Mouse (Mus musculus) ES-E14 (cell line): ENCODE results near the gene Cysrt1. TPM values are rescaled to one million over a fixed set of nuclear protein-coding genes. Genes with fewer than 3 reads are reported as not detected.

Experiments used
- DNase-seq: peaks from one replicate; pipeline ENCODE4 v3.0.0-alpha.2; 2013; ENCODE audit warnings: low read depth, low spot score
- H3K27ac ChIP-seq: 2 replicates; pipeline ENCODE4 v1.5.1; 2012; ENCODE audit warnings: low read depth, mild to moderate bottlenecking, low read length, moderate library complexity, mixed read lengths; ENCODE audit not compliant: poor library complexity, insufficient read depth, severe bottlenecking
- H3K36me3 ChIP-seq: 2 replicates; pipeline ENCODE4 v1.6.1; 2012; ENCODE audit warnings: mild to moderate bottlenecking, low read length, moderate library complexity, mixed read lengths; ENCODE audit not compliant: control insufficient read depth, poor library complexity, insufficient read depth, severe bottlenecking
- H3K4me1 ChIP-seq, 2 experiments: fragments of 150-350 bp in 1 of 2; sonication (generic) in 1 of 2; 2 replicates each; pipeline ENCODE4 v1.6.1; 2012; ENCODE audit warnings: low read length in 2 of 2, mild to moderate bottlenecking in 1 of 2, mixed read lengths in 1 of 2; ENCODE audit not compliant: control insufficient read depth in 2 of 2, insufficient read depth in 2 of 2, poor library complexity in 1 of 2
- H3K4me3 ChIP-seq, 2 experiments: fragments of 150-350 bp in 1 of 2; sonication (generic) in 1 of 2; 2 replicates each; pipeline ENCODE4 v1.5.1; 2012; ENCODE audit warnings: low read length in 2 of 2, low read depth in 1 of 2, mild to moderate bottlenecking in 1 of 2, mixed read lengths in 1 of 2; ENCODE audit not compliant: insufficient read depth in 1 of 2, poor library complexity in 1 of 2, severe bottlenecking in 1 of 2
- H3K9ac ChIP-seq: 2 replicates; pipeline ENCODE4 v1.6.1; 2012; ENCODE audit warnings: low read depth, mild to moderate bottlenecking, low read length, mixed read lengths; ENCODE audit not compliant: poor library complexity, insufficient read depth, severe bottlenecking
- H3K9me3 ChIP-seq: fragments of 150-350 bp; sonication (generic); 2 replicates; pipeline ENCODE4 v1.6.1; 2012; ENCODE audit warnings: low read depth, mild to moderate bottlenecking, low read length; ENCODE audit not compliant: control insufficient read depth, insufficient read depth
- CHD2 ChIP-seq: IDR thresholded peaks from 2 replicates; pipeline ENCODE4 v1.6.1; 2014; ENCODE audit warnings: mild to moderate bottlenecking, low read depth, low read length, inconsistent platforms
- HCFC1 ChIP-seq: IDR thresholded peaks from 2 replicates; pipeline ENCODE4 v1.6.1; 2012; ENCODE audit warnings: low read length, inconsistent platforms, borderline replicate concordance; ENCODE audit not compliant: insufficient read depth
- MAFK ChIP-seq: IDR thresholded peaks from 2 replicates; pipeline ENCODE4 v1.6.1; 2014; ENCODE audit warnings: mild to moderate bottlenecking, low read depth, low read length, inconsistent platforms; ENCODE audit not compliant: insufficient read depth
- ZC3H11A ChIP-seq: IDR thresholded peaks from 2 replicates; pipeline ENCODE4 v1.6.1; 2012; ENCODE audit warnings: low read depth, mild to moderate bottlenecking, inconsistent platforms, low read length, borderline replicate concordance
- ZNF384 ChIP-seq: IDR thresholded peaks from 2 replicates; pipeline ENCODE4 v1.6.1; 2012; ENCODE audit warnings: low read depth, low read length, inconsistent platforms
- in situ Hi-C, 2 experiments: fragments of 600-800 bp; cut with MboI; formaldehyde crosslinking; loops; one replicate each; pipeline ENCODE4 v1.15.1; 2025; ENCODE audit warnings: low sequenced_read_pairs in 2 of 2, inconsistent platforms in 1 of 2; ENCODE audit not compliant: unreplicated experiment in 2 of 2
- total RNA-seq: library from RNA; depleted of rRNA; stranded (reverse); fragments of 300-350 nt; gene quantifications from 2 replicates; pipeline ENCODE4 v1.2.3, GENCODE M21; 2012

Cysrt1 gene
- total RNA-seq, 1 experiment, result 0.58 TPM

DNA sequence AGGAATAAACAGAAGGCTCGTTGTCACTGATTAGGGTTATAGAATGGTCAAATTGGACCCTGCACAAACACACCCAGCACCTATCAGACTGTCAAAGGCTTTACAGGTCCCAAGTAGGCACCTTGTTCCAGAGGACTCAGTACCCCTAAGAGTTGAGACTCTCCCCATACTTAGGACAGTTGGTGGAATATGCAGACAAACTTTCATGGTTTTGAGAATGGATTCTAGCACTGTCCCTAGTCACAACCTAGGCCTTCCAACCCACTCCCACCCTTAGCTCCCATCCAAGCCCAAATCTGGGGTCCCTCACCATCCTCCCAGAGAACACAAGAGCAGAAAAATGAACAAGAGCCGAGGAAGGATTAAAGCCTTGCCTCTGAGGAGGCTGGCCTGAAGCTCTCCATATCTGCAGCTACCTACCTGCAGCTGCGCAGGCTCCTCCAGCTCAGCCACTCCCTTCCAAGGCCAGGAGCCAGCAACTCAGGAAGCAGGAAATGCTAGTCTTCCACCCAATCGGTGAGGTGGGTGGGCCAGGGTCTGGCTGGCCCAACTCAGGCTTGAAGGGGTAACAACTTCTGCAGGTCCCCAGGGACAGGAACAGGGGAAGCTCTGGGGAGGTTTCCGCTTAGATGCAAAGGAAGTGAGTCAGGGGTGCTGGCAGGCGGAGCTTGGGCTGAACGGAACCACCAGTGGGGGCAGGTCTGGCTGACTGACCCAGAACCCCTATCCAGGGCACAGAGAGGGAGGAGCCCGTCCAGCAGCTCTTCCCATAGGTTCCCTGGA, 45.9 kb downstream of the Cysrt1 start, which contains the start of gene Tor4a:
TSS of gene Tor4a (minus strand) at position 715 of the 783 bp plus-strand sequence.
- Histone ChIP-seq H3K4me3 (peak within 1 kb of the TSS; percentile 66 to 67), H3K9ac (peak within 1 kb of the TSS; percentile 72)

DNA sequence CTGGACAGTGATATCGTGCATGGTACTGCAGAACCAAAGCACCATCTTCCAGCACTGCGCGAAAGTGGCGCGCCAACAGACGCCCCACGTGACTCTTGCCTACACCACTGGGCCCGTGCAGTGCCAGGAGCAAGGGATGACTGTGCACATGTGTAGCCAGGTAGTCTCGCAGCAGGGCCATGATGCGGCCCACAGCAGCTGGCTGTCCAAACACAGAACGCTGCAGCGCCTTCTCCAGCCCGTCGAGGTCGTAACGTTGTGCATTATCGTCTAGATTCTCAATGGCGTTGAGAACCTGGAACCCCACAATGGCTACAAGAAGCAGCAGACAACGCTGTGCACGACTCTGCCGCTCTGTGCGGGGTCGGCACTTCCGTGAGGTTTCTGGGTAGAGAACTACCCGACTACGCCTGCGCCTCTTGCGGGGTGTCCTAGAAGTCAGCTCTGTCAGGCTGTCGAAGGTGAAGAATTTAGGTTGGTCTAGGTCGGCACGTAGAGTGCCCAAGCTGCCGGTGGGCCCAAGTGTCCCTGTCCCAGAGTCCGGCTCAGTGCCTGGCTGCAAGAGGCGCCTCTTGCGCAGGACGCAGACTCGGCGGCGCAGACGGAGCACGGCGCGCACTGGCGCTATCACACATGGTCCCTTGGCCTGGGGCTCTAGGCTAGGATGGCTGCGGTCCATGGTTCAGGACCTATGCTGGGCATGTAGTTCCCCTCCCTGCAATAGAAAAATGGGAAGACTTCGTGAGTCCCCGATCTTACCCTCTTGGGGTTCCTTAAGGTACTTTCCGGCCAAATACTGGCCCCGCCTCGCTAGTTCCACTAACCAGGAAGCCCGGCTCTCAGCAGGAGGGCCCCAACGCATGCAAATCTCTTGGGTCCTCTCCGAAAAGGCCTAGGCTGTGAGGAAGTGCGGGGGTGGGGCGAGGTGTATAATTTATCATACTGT, 46.8 kb downstream of the Cysrt1 start:
- no peak for DNase-seq
- peaks cover 13% of the 10 kb centered on the region for H3K36me3 ChIP-seq
- TF ChIP-seq CHD2 (no peak), MAFK (no peak), ZC3H11A (no peak)
- in situ Hi-C loops, result no loop called here
- peak overlapping the region; percentile 66 to 67 for H3K4me3 ChIP-seq
- H3K27ac ChIP-seq, result peak overlapping the region; percentile 45; the same call in 1 of the 2 replicates
- no peaks in the 10 kb centered on the region for H3K9me3 ChIP-seq
- peak overlapping the region; percentile 72 for H3K9ac ChIP-seq
- peaks cover 2 to 22% of the 10 kb centered on the region in 2 experiments; a peak in 2 of 4 replicates for H3K4me1 ChIP-seq

More for the DNA sequence above, 45.9 kb downstream of the Cysrt1 start, which contains the start of gene Tor4a:
- Histone ChIP-seq H3K36me3 (peaks cover 19% of the 10 kb centered on the region), H3K27ac (peak within 1 kb of the TSS; percentile 63; the same call in 1 of the 2 replicates), H3K4me1 (peaks cover 2 to 22% of the 10 kb centered on the region in 2 experiments; a peak in 2 of 4 replicates), H3K9me3 (no peaks in the 10 kb centered on the region)
- no peak for DNase-seq
- TF ChIP-seq HCFC1 (no peak), CHD2 (no peak), ZNF384 (no peak), MAFK (no peak), ZC3H11A (no peak)
- in situ Hi-C loops, result no loop called here

DNA sequence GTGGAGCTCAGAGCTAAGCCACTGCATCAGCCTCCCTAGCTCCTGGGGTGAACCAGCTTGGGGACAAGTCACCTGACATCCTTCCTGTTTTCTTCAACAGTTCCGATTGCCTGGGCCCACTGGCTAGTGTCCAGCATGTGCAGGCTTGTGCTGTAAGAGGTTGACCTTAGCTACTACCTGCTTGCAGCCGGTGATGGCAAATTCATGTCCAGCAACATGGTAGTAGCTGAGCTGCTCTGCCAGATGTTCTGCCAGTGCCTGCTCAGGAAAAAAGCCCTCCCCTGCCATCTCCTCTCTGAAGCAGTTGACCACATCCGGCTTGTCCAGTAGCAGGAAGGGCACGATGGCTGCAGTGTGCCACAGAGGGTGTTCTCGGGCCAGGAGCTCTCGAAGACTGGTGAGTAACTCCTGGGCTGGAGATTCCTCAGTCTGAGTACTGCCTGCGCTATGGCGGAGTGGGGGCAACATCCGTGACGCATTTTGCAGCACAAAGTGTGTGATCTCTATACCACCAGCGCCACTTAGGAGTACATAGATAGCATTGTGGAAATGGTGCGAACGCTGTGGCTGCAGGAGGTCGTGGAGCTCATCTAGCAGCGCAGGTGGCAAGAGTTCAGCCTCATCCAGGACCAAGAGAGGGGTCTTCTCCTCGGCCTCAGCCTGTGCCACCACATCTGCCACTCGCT, 47.6 kb downstream of the Cysrt1 start:
- in situ Hi-C loops, result no loop called here

DNA sequence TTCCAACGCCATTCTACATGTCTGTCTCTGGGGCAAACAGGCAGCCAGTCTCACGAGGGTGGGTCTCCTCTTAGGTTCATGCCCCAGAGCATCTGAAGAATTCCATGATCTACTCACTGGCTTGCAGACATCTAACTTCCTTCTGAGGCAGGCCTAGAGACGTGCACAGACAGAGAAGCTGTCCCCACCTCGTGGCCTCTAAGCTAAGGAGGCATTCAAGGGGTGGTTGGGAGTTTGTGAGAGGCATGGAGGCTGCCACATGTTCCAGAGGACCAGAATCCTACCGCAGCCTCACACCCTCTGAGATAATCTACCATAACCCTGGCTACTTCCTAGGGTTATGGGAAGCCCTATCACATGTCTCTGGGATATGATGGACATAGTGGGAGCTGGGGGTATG, 48.2 kb downstream of the Cysrt1 start:
- Histone ChIP-seq H3K9ac (peak overlapping the region; percentile 12; the same call in 1 of the 2 replicates), H3K27ac (no peak overlapping the region), H3K4me1 (peaks cover 2 to 22% of the 10 kb centered on the region in 2 experiments; a peak in 2 of 4 replicates), H3K9me3 (no peaks in the 10 kb centered on the region), H3K4me3 (no peak overlapping the region), H3K36me3 (peaks cover 3% of the 10 kb centered on the region; the same call in 1 of the 2 replicates)
- in situ Hi-C loops, result no loop called here
- TF ChIP-seq CHD2 (no peak), MAFK (no peak), ZC3H11A (no peak), ZNF384 (no peak), HCFC1 (no peak)
- no peak for DNase-seq

More for the DNA sequence above, 47.6 kb downstream of the Cysrt1 start:
- Histone ChIP-seq H3K9me3 (no peaks in the 10 kb centered on the region), H3K4me1 (peaks cover 2 to 22% of the 10 kb centered on the region in 2 experiments; a peak in 2 of 4 replicates), H3K9ac (peak overlapping the region; percentile 72; the same call in 1 of the 2 replicates), H3K4me3 (peak overlapping the region; percentile 66 to 67), H3K27ac (no peak overlapping the region), H3K36me3 (peaks cover 4% of the 10 kb centered on the region; the same call in 1 of the 2 replicates)
- no peak for DNase-seq
- TF ChIP-seq ZNF384 (no peak), ZC3H11A (no peak), CHD2 (no peak), MAFK (no peak), HCFC1 (no peak)
